Mouse (Mus musculus): ENCODE measurements around the gene Haus7. TPM values are rescaled to one million over a fixed set of nuclear protein-coding genes. Genes with fewer than 3 reads are reported as not detected.
"Not testable (repeated sequence)": the region's sequence is repeated elsewhere in the genome, so short reads cannot be mapped to it uniquely, and the experiment has no call there.

Haus7 gene
- polyA plus RNA-seq, 1 experiment from 2014 or later: 48.4 TPM

DNA sequence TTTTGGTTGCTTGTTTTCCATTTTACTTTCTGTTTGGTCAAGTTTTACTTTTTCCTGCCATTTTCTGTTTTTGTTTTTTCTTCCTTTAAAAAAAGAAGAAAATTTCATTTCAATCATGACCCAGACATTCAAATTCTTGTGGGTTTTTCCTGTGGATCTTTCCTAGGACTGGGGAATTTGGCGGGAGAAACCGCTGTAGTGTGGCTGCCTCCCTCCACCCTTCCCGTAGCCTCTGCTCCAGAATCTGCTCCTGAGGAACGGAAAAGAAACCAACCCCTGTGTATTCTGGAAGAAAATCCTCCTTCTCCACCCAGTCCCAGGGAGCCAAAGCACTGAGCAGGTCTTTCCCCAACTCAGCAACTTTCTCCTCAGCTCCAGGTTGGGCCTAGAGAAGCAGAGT is 1.9 kb upstream of the Haus7 start:
- WGBS (ENCODE audit: insufficient replicate concordance): 63% methylated on average over 4 of the region's 4 CpGs
- no peak overlapping the region for H3K4me2 ChIP-seq
- no peak overlapping the region for H3K27ac ChIP-seq
- no peak overlapping the region for H3K9ac ChIP-seq
- no peaks in the 10 kb centered on the region for H3K9me3 ChIP-seq (replicated peaks)
- peaks cover 10% of the 10 kb centered on the region; the same call in 1 of the 2 replicates for H3K27me3 ChIP-seq (replicated peaks)
- H3K36me3 ChIP-seq: no peaks in the 10 kb centered on the region
- no peak overlapping the region for H3K4me3 ChIP-seq
- H3K4me1 ChIP-seq: peaks cover 11% of the 10 kb centered on the region; the same call in 1 of the 2 replicates
- no peak for ATAC-seq

- Histone ChIP-seq H3K36me3 (peaks cover 33% of the 10 kb centered on the region), H3K4me2 (no peak overlapping the region), H3K27me3 (replicated peaks) (0 out of 2 replicates have a peak, but pooled peaks cover 8% of the 10 kb centered on the region), H3K9ac (no peak overlapping the region), H3K4me3 (no peak overlapping the region), H3K27ac (no peak overlapping the region), H3K4me1 (no peaks in the 10 kb centered on the region), H3K9me3 (replicated peaks) (no peaks in the 10 kb centered on the region)
- 16% methylated on average over 2 of the region's 2 CpGs for WGBS (ENCODE audit: insufficient replicate concordance)
- no peak for ATAC-seq
Measured at GRCm38 (mm10) chrX:73451949-73452348, 6.9 kb downstream of the Haus7 start.

GRCm38 (mm10) chrX:73441428-73441827 is 17.4 kb downstream of the Haus7 start:
- Histone ChIP-seq H3K9me3 (replicated peaks) (no peaks in the 10 kb centered on the region), H3K36me3 (peaks cover 29% of the 10 kb centered on the region), H3K9ac (no peak overlapping the region), H3K4me1 (no peaks in the 10 kb centered on the region), H3K27me3 (replicated peaks) (no peaks in the 10 kb centered on the region; the same call in 1 of the 2 replicates), H3K4me2 (no peak overlapping the region), H3K4me3 (no peak overlapping the region), H3K27ac (no peak overlapping the region)
- 69% methylated on average over 2 of the region's 2 CpGs for WGBS (ENCODE audit: insufficient replicate concordance)
- no peak for ATAC-seq

GRCm38 (mm10) chrX:73435252-73435651 is 23.6 kb downstream of the Haus7 start, which contains the start of gene Trex2:
Trex2 (minus strand) TSS chrX:73435344.
- 60% methylated on average over 11 of the region's 11 CpGs for WGBS (ENCODE audit: insufficient replicate concordance)
- Histone ChIP-seq H3K4me3 (no peak within 1 kb of the TSS), H3K27ac (no peak within 1 kb of the TSS)

DNA sequence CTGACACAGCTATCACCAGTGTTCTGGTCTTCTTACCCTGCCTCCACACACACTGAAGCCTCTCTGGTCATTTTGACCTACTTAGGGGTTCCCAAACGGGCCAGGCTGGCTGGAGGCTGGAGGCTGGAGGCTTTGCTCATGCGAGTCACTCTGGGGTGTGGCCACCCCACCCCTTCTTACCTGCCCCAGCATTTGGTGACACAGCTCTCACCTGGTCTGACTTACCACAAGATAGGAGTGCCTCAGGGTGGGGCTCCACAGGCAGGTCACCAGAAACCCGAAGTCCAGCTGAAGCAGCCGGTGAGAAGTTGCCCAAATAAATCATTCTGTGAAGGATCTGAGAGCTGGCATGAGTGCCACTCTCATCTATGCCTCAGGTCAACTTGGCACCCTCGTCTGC is 26.0 kb downstream of the Haus7 start:
- peaks cover 13% of the 10 kb centered on the region for H3K36me3 ChIP-seq
- 58% methylated on average over 5 of the region's 5 CpGs for WGBS (ENCODE audit: insufficient replicate concordance)
- no peak overlapping the region for H3K4me3 ChIP-seq
- H3K9me3 ChIP-seq (replicated peaks): no peaks in the 10 kb centered on the region
- no peak overlapping the region for H3K4me2 ChIP-seq
- no peak for ATAC-seq
- H3K27me3 ChIP-seq (replicated peaks): no peaks in the 10 kb centered on the region; the same call in 1 of the 2 replicates
- no peak overlapping the region for H3K27ac ChIP-seq
- no peaks in the 10 kb centered on the region for H3K4me1 ChIP-seq
- H3K9ac ChIP-seq: no peak overlapping the region

More at GRCm38 (mm10) chrX:73435252-73435651, 23.6 kb downstream of the Haus7 start, which contains the start of gene Trex2:
- no peaks in the 10 kb centered on the region for H3K4me1 ChIP-seq
- no peaks in the 10 kb centered on the region; the same call in none of the 2 replicates for H3K27me3 ChIP-seq (replicated peaks)
- peaks cover 13% of the 10 kb centered on the region for H3K36me3 ChIP-seq
- ATAC-seq: no peak
- H3K4me2 ChIP-seq: no peak within 1 kb of the TSS
- no peak within 1 kb of the TSS for H3K9ac ChIP-seq
- H3K9me3 ChIP-seq (replicated peaks): no peaks in the 10 kb centered on the region

DNA sequence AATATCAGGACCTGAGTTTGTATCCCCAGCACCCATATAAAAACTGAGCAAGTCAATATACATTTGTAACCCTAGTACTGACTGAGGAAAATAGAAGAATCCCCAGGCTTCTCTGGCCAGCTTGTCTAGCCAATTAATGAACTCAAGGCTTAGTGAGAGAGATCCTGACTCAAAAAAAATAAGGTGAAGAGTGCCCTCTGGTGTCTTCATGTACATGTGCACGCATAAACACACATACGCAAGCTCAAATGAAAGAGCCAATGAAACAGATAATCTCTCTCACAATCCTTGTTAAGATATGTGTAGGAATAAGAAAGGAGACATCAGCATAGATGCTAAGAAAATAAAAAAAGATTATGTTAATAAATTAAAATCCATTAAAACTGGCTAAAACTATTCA is 28.8 kb downstream of the Haus7 start:
- no peaks in the 10 kb centered on the region for H3K36me3 ChIP-seq
- H3K9me3 ChIP-seq (replicated peaks): no peaks in the 10 kb centered on the region
- no peak overlapping the region for H3K4me3 ChIP-seq
- WGBS (ENCODE audit: insufficient replicate concordance): 75% methylated on average over 2 of the region's 2 CpGs
- no peak overlapping the region for H3K4me2 ChIP-seq
- H3K9ac ChIP-seq: no peak overlapping the region
- H3K27me3 ChIP-seq (replicated peaks): no peaks in the 10 kb centered on the region; the same call in none of the 2 replicates
- no peaks in the 10 kb centered on the region for H3K4me1 ChIP-seq
- no peak for ATAC-seq
- H3K27ac ChIP-seq: no peak overlapping the region

- no peak overlapping the region for H3K4me3 ChIP-seq
- no peak for ATAC-seq
- 21% methylated on average over 1 of the region's 1 CpGs for WGBS (ENCODE audit: insufficient replicate concordance)
- H3K4me2 ChIP-seq: no peak overlapping the region
- H3K27me3 ChIP-seq (replicated peaks): peaks cover 29% of the 10 kb centered on the region
- H3K4me1 ChIP-seq: no peaks in the 10 kb centered on the region
- no peaks in the 10 kb centered on the region for H3K9me3 ChIP-seq (replicated peaks)
- no peak overlapping the region for H3K9ac ChIP-seq
- no peaks in the 10 kb centered on the region for H3K36me3 ChIP-seq
- no peak overlapping the region for H3K27ac ChIP-seq
Measured at GRCm38 (mm10) chrX:73412767-73413166, 46.1 kb downstream of the Haus7 start.

GRCm38 (mm10) chrX:73410880-73411517 is 47.8 kb downstream of the Haus7 start, which contains the start of gene Zfp92:
Zfp92 (plus strand) TSS chrX:73411096.
- peak within 1 kb of the TSS; percentile 47 for H3K4me2 ChIP-seq
- peaks cover 29% of the 10 kb centered on the region for H3K27me3 ChIP-seq (replicated peaks)
- no peak within 1 kb of the TSS for H3K9ac ChIP-seq
- no peaks in the 10 kb centered on the region for H3K4me1 ChIP-seq
- 8% methylated on average over 20 of the region's 20 CpGs for WGBS (ENCODE audit: insufficient replicate concordance)
- no peak for ATAC-seq
- no peaks in the 10 kb centered on the region for H3K36me3 ChIP-seq
- peak within 1 kb of the TSS; percentile 9; the same call in 1 of the 2 replicates for H3K4me3 ChIP-seq
- H3K9me3 ChIP-seq (replicated peaks): no peaks in the 10 kb centered on the region
- H3K27ac ChIP-seq: no peak within 1 kb of the TSS

GRCm38 (mm10) chrX:73401616-73402015 is 57.2 kb downstream of the Haus7 start:
- Histone ChIP-seq H3K9ac (no peak overlapping the region), H3K36me3 (no peaks in the 10 kb centered on the region), H3K27ac (no peak overlapping the region), H3K4me2 (no peak overlapping the region), H3K4me1 (no peaks in the 10 kb centered on the region), H3K9me3 (replicated peaks) (no peaks in the 10 kb centered on the region), H3K4me3 (no peak overlapping the region), H3K27me3 (replicated peaks) (peaks cover 8% of the 10 kb centered on the region; the same call in 1 of the 2 replicates)
- 77% methylated on average over 12 of the region's 12 CpGs for WGBS (ENCODE audit: insufficient replicate concordance)
- no peak for ATAC-seq

- H3K4me3 ChIP-seq: no peak overlapping the region
- H3K4me1 ChIP-seq: no peaks in the 10 kb centered on the region
- WGBS (ENCODE audit: insufficient replicate concordance): 81% methylated on average over 20 of the region's 20 CpGs
- no peak overlapping the region for H3K4me2 ChIP-seq
- ATAC-seq: no peak
- H3K36me3 ChIP-seq: no peaks in the 10 kb centered on the region
- H3K9ac ChIP-seq: no peak overlapping the region
- H3K27me3 ChIP-seq (replicated peaks): peaks cover 12% of the 10 kb centered on the region
- H3K27ac ChIP-seq: no peak overlapping the region
- H3K9me3 ChIP-seq (replicated peaks): no peaks in the 10 kb centered on the region
Measured at GRCm38 (mm10) chrX:73400951-73401350, 57.9 kb downstream of the Haus7 start.

GRCm38 (mm10) chrX:73398636-73399035 is 60.2 kb downstream of the Haus7 start, which contains the start of gene Gm18336:
Gm18336 (minus strand) TSS chrX:73398736.
- H3K36me3 ChIP-seq; H3K4me2 ChIP-seq; H3K27ac ChIP-seq; H3K9me3 ChIP-seq (replicated peaks); H3K4me1 ChIP-seq; H3K4me3 ChIP-seq; ATAC-seq; H3K9ac ChIP-seq: not testable (repeated sequence)
- peaks cover 18% of the 10 kb centered on the region for H3K27me3 ChIP-seq (replicated peaks)
- 61% methylated on average over 2 of the region's 2 CpGs for WGBS (ENCODE audit: insufficient replicate concordance)

GRCm38 (mm10) chrX:73396446-73396845 is 62.4 kb downstream of the Haus7 start:
- no peaks in the 10 kb centered on the region for H3K4me1 ChIP-seq
- H3K9ac ChIP-seq: no peak overlapping the region
- H3K27me3 ChIP-seq (replicated peaks): peaks cover 18% of the 10 kb centered on the region
- H3K4me3 ChIP-seq: no peak overlapping the region
- H3K9me3 ChIP-seq (replicated peaks): no peaks in the 10 kb centered on the region
- 68% methylated on average over 1 of the region's 1 CpGs for WGBS (ENCODE audit: insufficient replicate concordance)
- H3K4me2 ChIP-seq: no peak overlapping the region
- no peak for ATAC-seq
- no peak overlapping the region for H3K27ac ChIP-seq
- no peaks in the 10 kb centered on the region for H3K36me3 ChIP-seq
